Mouse (Mus musculus): ENCODE data around the gene Pdlim4.

- TF ChIP-seq CTCF (conservative IDR thresholded peaks at IDR 0.05 in 1 of 2, IDR thresholded peaks at IDR 0.05 in 1 of 2; ENCODE audit: low read depth in 2 of 2, low read length in 2 of 2) (no peak), JUND (conservative IDR thresholded peaks at IDR 0.05; ENCODE audit: low read depth, low read length) (no peak), CHD2 (IDR thresholded peaks at IDR 0.05; ENCODE audit: low read length) (no peak), GABPA (IDR thresholded peaks at IDR 0.05; ENCODE audit: insufficient replicate concordance, low read depth, low read length) (no peak), MAZ (IDR thresholded peaks at IDR 0.05; ENCODE audit: low read depth, low read length) (no peak), NELFE (IDR thresholded peaks at IDR 0.05; ENCODE audit: low read depth, low read length) (no peak)
Measured at GRCm38 (mm10) chr11:54064412-54064978, 4.3 kb downstream of the Pdlim4 start.

Data from CH12.LX (cell line).